Mouse (Mus musculus) hindbrain, embryonic 11.5 days (tissue): ENCODE results near the gene Ppm1f. TPM values are rescaled to one million over a fixed set of nuclear protein-coding genes. Genes with fewer than 3 reads are reported as not detected.

ENCODE experiments used
- ATAC-seq: fragments of 200-750 bp; cut with Nextera tagmentation; 2 replicates; pipeline ENCODE4 v1.8.0; 2017; ENCODE audit warnings: mild to moderate bottlenecking, moderate TSS enrichment, moderate library complexity; ENCODE audit not compliant: low FRiP score
- DNase-seq: peaks from one replicate; pipeline ENCODE4 v3.0.0-alpha.2; 2015; ENCODE audit warnings: low spot score
- H3K27ac ChIP-seq: fragments of 300-500 bp; sonication (generic); 2 replicates; pipeline ENCODE4 v1.5.1; 2014; ENCODE audit warnings: mild to moderate bottlenecking, low read depth, low read length
- H3K27me3 ChIP-seq: fragments of 300-500 bp; sonication (generic); 2 replicates; pipeline ENCODE4 v1.6.1; 2014; ENCODE audit warnings: mild to moderate bottlenecking, low read length, moderate library complexity, mixed read lengths; ENCODE audit not compliant: control insufficient read depth, insufficient read depth
- H3K36me3 ChIP-seq: fragments of 300-500 bp; sonication (generic); 2 replicates; pipeline ENCODE4 v1.6.1; 2014; ENCODE audit warnings: mild to moderate bottlenecking, low read length, moderate library complexity, mixed read lengths; ENCODE audit not compliant: control insufficient read depth, insufficient read depth
- H3K4me1 ChIP-seq: fragments of 300-500 bp; sonication (generic); replicated peaks from 2 replicates; pipeline ENCODE4 v1.6.1; 2014; ENCODE audit warnings: low read length, mixed read lengths; ENCODE audit not compliant: control insufficient read depth, insufficient read depth
- H3K4me2 ChIP-seq: fragments of 300-500 bp; sonication (generic); replicated peaks from 2 replicates; pipeline ENCODE4 v1.6.1; 2014; ENCODE audit warnings: mild to moderate bottlenecking, low read depth, low read length
- H3K4me3 ChIP-seq: fragments of 300-500 bp; sonication (generic); 2 replicates; pipeline ENCODE4 v1.5.1; 2014; ENCODE audit warnings: low read depth, low read length
- H3K9ac ChIP-seq: fragments of 300-500 bp; sonication (generic); 2 replicates; pipeline ENCODE4 v1.6.1; 2014; ENCODE audit warnings: low read depth, low read length
- H3K9me3 ChIP-seq: fragments of 300-500 bp; sonication (generic); 2 replicates; pipeline ENCODE4 v1.6.1; 2016; ENCODE audit warnings: low read length; ENCODE audit not compliant: control insufficient read depth
- WGBS: fragments of 180-500 bp; shearing (Covaris S2); extraction: QIAGEN DNeasy Blood & Tissue Kit; methylation state at CpG from one replicate; pipeline ENCODE4 v1.1.7; 2014; 5-methylcytosine and 5-hydroxymethylcytosine counted together
- polyA plus RNA-seq: library from polyadenylated mRNA; unstranded; fragments of >200 nt; fragmentation: Nextera tagmentation; extraction: Ambion mirVana; gene quantifications from 2 replicates; pipeline ENCODE4 v1.2.1, GENCODE M21; 2014

The Ppm1f gene
- polyA plus RNA-seq, 1 experiment from 2014 or later = 10.9 TPM

GRCm38 (mm10) chr16:16897056-16897584, 851 bp downstream of the Ppm1f start:
- no peaks in the 10 kb centered on the region for H3K27me3 ChIP-seq

GRCm38 (mm10) chr16:16902329-16902728, 6.1 kb downstream of the Ppm1f start:
- 0 out of 2 replicates have a peak, but pooled peaks cover 3% of the 10 kb centered on the region for H3K36me3 ChIP-seq
- H3K27me3 ChIP-seq = no peaks in the 10 kb centered on the region
- WGBS = 89% methylated on average over 4 of the region's 4 CpGs
- no peak overlapping the region for H3K27ac ChIP-seq
- no peak for ATAC-seq
- H3K4me1 ChIP-seq = no peaks in the 10 kb centered on the region
- no peaks in the 10 kb centered on the region for H3K9me3 ChIP-seq
- no peak overlapping the region for H3K9ac ChIP-seq
- no peak for DNase-seq
- H3K4me3 ChIP-seq = no peak overlapping the region
- no peak overlapping the region for H3K4me2 ChIP-seq

More at GRCm38 (mm10) chr16:16897056-16897584, 851 bp downstream of the Ppm1f start:
- peak overlapping the region; percentile 79 for H3K9ac ChIP-seq
- H3K36me3 ChIP-seq = peaks cover 3% of the 10 kb centered on the region; the same call in 1 of the 2 replicates
- peak overlapping the region; percentile 59 for H3K4me3 ChIP-seq
- DNase-seq (peak; percentile 35), ATAC-seq (no peak; the same call in 1 of the 2 replicates)
- H3K27ac ChIP-seq = no peak overlapping the region
- no peaks in the 10 kb centered on the region for H3K4me1 ChIP-seq
- 37% methylated on average over 10 of the region's 10 CpGs for WGBS
- no peaks in the 10 kb centered on the region for H3K9me3 ChIP-seq
- H3K4me2 ChIP-seq = peak overlapping the region; percentile 72

- H3K27me3 ChIP-seq = no peaks in the 10 kb centered on the region
- ATAC-seq (no peak), DNase-seq (no peak)
- no peak overlapping the region for H3K27ac ChIP-seq
- 0 out of 2 replicates have a peak, but pooled peaks cover 3% of the 10 kb centered on the region for H3K36me3 ChIP-seq
- H3K4me3 ChIP-seq = no peak overlapping the region
- no peak overlapping the region for H3K9ac ChIP-seq
- H3K4me1 ChIP-seq = no peaks in the 10 kb centered on the region
- WGBS = 85% methylated on average over 5 of the region's 5 CpGs
- no peaks in the 10 kb centered on the region for H3K9me3 ChIP-seq
- H3K4me2 ChIP-seq = no peak overlapping the region
These were observed 6.9 kb downstream of the Ppm1f start for GRCm38 (mm10) chr16:16903188-16903587.

- H3K27ac ChIP-seq = no peak overlapping the region
- H3K9ac ChIP-seq = no peak overlapping the region
- 81% methylated on average over 6 of the region's 6 CpGs for WGBS
- no peaks in the 10 kb centered on the region for H3K4me1 ChIP-seq
- H3K9me3 ChIP-seq = no peaks in the 10 kb centered on the region
- ATAC-seq (no peak), DNase-seq (no peak)
- H3K27me3 ChIP-seq = no peaks in the 10 kb centered on the region
- H3K36me3 ChIP-seq = peaks cover 9% of the 10 kb centered on the region
- no peak overlapping the region for H3K4me3 ChIP-seq
- H3K4me2 ChIP-seq = no peak overlapping the region
These were observed 11.5 kb downstream of the Ppm1f start for GRCm38 (mm10) chr16:16907799-16908198.

GRCm38 (mm10) chr16:16911641-16912597, 15.7 kb downstream of the Ppm1f start:
- Histone ChIP-seq H3K36me3 (peaks cover 10% of the 10 kb centered on the region), H3K27ac (peak overlapping the region; percentile 70), H3K4me2 (no peak overlapping the region), H3K27me3 (no peaks in the 10 kb centered on the region), H3K4me3 (no peak overlapping the region), H3K4me1 (no peaks in the 10 kb centered on the region), H3K9me3 (no peaks in the 10 kb centered on the region), H3K9ac (no peak overlapping the region)
- DNase-seq (peak; percentile 90), ATAC-seq (peak; percentile 96)
- WGBS = 37% methylated on average over 13 of the region's 13 CpGs

- 92% methylated on average over 1 of the region's 1 CpGs for WGBS
- Histone ChIP-seq H3K4me1 (no peaks in the 10 kb centered on the region), H3K9ac (no peak overlapping the region), H3K4me3 (no peak overlapping the region), H3K27me3 (no peaks in the 10 kb centered on the region), H3K4me2 (no peak overlapping the region), H3K9me3 (no peaks in the 10 kb centered on the region), H3K27ac (no peak overlapping the region), H3K36me3 (peaks cover 10% of the 10 kb centered on the region)
- DNase-seq (no peak), ATAC-seq (no peak)
These were observed 17.2 kb downstream of the Ppm1f start for GRCm38 (mm10) chr16:16913440-16913839.

- DNase-seq = no peak
- Histone ChIP-seq H3K27ac (no peak overlapping the region), H3K27me3 (no peaks in the 10 kb centered on the region), H3K4me3 (no peak overlapping the region), H3K4me1 (no peaks in the 10 kb centered on the region), H3K36me3 (peaks cover 5% of the 10 kb centered on the region; the same call in 1 of the 2 replicates), H3K9ac (no peak overlapping the region), H3K4me2 (no peak overlapping the region), H3K9me3 (no peaks in the 10 kb centered on the region)
- no peak for ATAC-seq
- 92% methylated on average over 7 of the region's 7 CpGs for WGBS
These were observed 22.3 kb downstream of the Ppm1f start for GRCm38 (mm10) chr16:16918441-16919117.

GRCm38 (mm10) chr16:16921021-16921435, 24.8 kb downstream of the Ppm1f start:
- Histone ChIP-seq H3K4me2 (no peak overlapping the region), H3K27me3 (no peaks in the 10 kb centered on the region), H3K9me3 (no peaks in the 10 kb centered on the region), H3K9ac (no peak overlapping the region), H3K4me1 (no peaks in the 10 kb centered on the region), H3K4me3 (no peak overlapping the region), H3K27ac (no peak overlapping the region), H3K36me3 (no peaks in the 10 kb centered on the region)
- no peak for DNase-seq
- 75% methylated on average over 3 of the region's 3 CpGs for WGBS
- no peak for ATAC-seq
